Mouse (Mus musculus) lung, postnatal 14 days (tissue): ENCODE results near the gene AI854703.
"Not testable (repeated sequence)": the region's sequence is repeated elsewhere in the genome, so short reads cannot be mapped to it uniquely, and the experiment has no call there.

Experiments
- DNase-seq: peaks from one replicate; pipeline ENCODE4 v3.0.0; 2021

The AI854703 gene

GRCm38 (mm10) chr6:48620031-48620430 lies 6.5 kb upstream of the AI854703 start:
- DNase-seq, result no peak

- not testable (repeated sequence) for DNase-seq
Observed at GRCm38 (mm10) chr6:48622186-48622843, 4.2 kb upstream of the AI854703 start.

GRCm38 (mm10) chr6:48623460-48623859 lies 3.1 kb upstream of the AI854703 start:
- DNase-seq, result no peak

- DNase-seq, result peak; percentile 16
Observed at GRCm38 (mm10) chr6:48626984-48627383, 420 bp downstream of the AI854703 start.

- DNase-seq, result no peak
Observed at GRCm38 (mm10) chr6:48627511-48627924, 954 bp downstream of the AI854703 start.

GRCm38 (mm10) chr6:48628377-48628776 lies 1.8 kb downstream of the AI854703 start:
- no peak for DNase-seq

GRCm38 (mm10) chr6:48628808-48629660 lies 2.5 kb downstream of the AI854703 start:
- DNase-seq, result peak; percentile 21

- no peak for DNase-seq
Observed at GRCm38 (mm10) chr6:48629661-48630034, 3.1 kb downstream of the AI854703 start.

- DNase-seq, result no peak
Observed at GRCm38 (mm10) chr6:48630831-48631230, 4.3 kb downstream of the AI854703 start.

- DNase-seq, result no peak
Observed at GRCm38 (mm10) chr6:48635105-48635504, 8.5 kb downstream of the AI854703 start.

- no peak for DNase-seq
Observed at GRCm38 (mm10) chr6:48636515-48636914, 10.0 kb downstream of the AI854703 start.

GRCm38 (mm10) chr6:48637811-48638500 lies 11.4 kb downstream of the AI854703 start:
- no peak for DNase-seq

- DNase-seq, result no peak
Observed at GRCm38 (mm10) chr6:48638553-48638952, 12.0 kb downstream of the AI854703 start.

GRCm38 (mm10) chr6:48641391-48641790 lies 14.8 kb downstream of the AI854703 start:
- DNase-seq, result no peak

GRCm38 (mm10) chr6:48642764-48643292 lies 16.3 kb downstream of the AI854703 start:
- DNase-seq, result peak; percentile 61

GRCm38 (mm10) chr6:48645660-48646308 lies 19.2 kb downstream of the AI854703 start:
- DNase-seq, result peak; percentile 82

GRCm38 (mm10) chr6:48646309-48646690 lies 19.7 kb downstream of the AI854703 start:
- no peak for DNase-seq

GRCm38 (mm10) chr6:48646995-48647394 lies 20.4 kb downstream of the AI854703 start, which contains the start of gene Gimap8:
Gene Gimap8, plus strand, starts transcription at chr6:48647234.
- peak; percentile 71 for DNase-seq

GRCm38 (mm10) chr6:48647611-48648010 lies 21.0 kb downstream of the AI854703 start:
- DNase-seq, result no peak

GRCm38 (mm10) chr6:48648779-48649178 lies 22.2 kb downstream of the AI854703 start:
- no peak for DNase-seq

- no peak for DNase-seq
Observed at GRCm38 (mm10) chr6:48650041-48650440, 23.5 kb downstream of the AI854703 start.

GRCm38 (mm10) chr6:48658721-48659120 lies 32.2 kb downstream of the AI854703 start:
- no peak for DNase-seq

- no peak for DNase-seq
Observed at GRCm38 (mm10) chr6:48664750-48665149, 38.2 kb downstream of the AI854703 start.
